Mouse (Mus musculus) layer of hippocampus, adult 18-20 months (tissue): ENCODE data around the gene Ctsl. TPM values are rescaled to one million over a fixed set of nuclear protein-coding genes. Genes with fewer than 3 reads are reported as not detected.

Source experiments
- DNase-seq, 2 experiments: peaks; one replicate each; pipeline ENCODE4 v3.0.0; 2022; ENCODE audit warnings: low spot score in 2 of 2
- long read RNA-seq: library from polyadenylated mRNA; stranded (forward); transcript quantifications from one replicate; pipeline ENCODE4 v2.0.0, GENCODE M21; 2021
- total RNA-seq, 2 experiments: library from RNA; stranded (reverse); gene quantifications; 2 replicates each; pipeline ENCODE4 v1.2.3; 2021

Ctsl gene
- total RNA-seq = 100 to 1,000 TPM in 1 of 2 experiments, 10 to 100 TPM in 1; 94.1 to 102 TPM
- long read RNA-seq, transcript Ctsl-201 (8 exons, 1,971 nt) = major isoform, 57 of 59 reads
- long read RNA-seq, partial matches to known transcripts = 0 of 59 reads
- long read RNA-seq, other reads (novel, unspliced or antisense) = 2 of 59 reads

- peak; percentile 88 to 93 for DNase-seq
Measured at GRCm38 (mm10) chr13:64370173-64370940, at the start of gene Ctsl. Gene Ctsl, minus strand, starts transcription at chr13:64370890.

GRCm38 (mm10) chr13:64416955-64417601 lies 46.4 kb upstream of the Ctsl start:
- DNase-seq = no peak

GRCm38 (mm10) chr13:64415659-64416058 lies 45.0 kb upstream of the Ctsl start:
- no peak for DNase-seq

GRCm38 (mm10) chr13:64412752-64413257 lies 42.1 kb upstream of the Ctsl start:
- DNase-seq = no peak

GRCm38 (mm10) chr13:64411282-64411681 lies 40.6 kb upstream of the Ctsl start:
- DNase-seq = no peak

- no peak for DNase-seq
Measured at GRCm38 (mm10) chr13:64410604-64411003, 39.9 kb upstream of the Ctsl start.

GRCm38 (mm10) chr13:64407992-64408391 lies 37.3 kb upstream of the Ctsl start:
- DNase-seq = no peak

- no peak for DNase-seq
Measured at GRCm38 (mm10) chr13:64405550-64405949, 34.9 kb upstream of the Ctsl start.

GRCm38 (mm10) chr13:64403519-64403918 lies 32.8 kb upstream of the Ctsl start:
- no peak for DNase-seq

- DNase-seq = no peak
Measured at GRCm38 (mm10) chr13:64402951-64403460, 32.3 kb upstream of the Ctsl start.

- DNase-seq = no peak
Measured at GRCm38 (mm10) chr13:64402504-64402949, 31.8 kb upstream of the Ctsl start.

GRCm38 (mm10) chr13:64402006-64402405 lies 31.3 kb upstream of the Ctsl start:
- no peak for DNase-seq

GRCm38 (mm10) chr13:64400801-64401361 lies 30.2 kb upstream of the Ctsl start:
- DNase-seq = peak in 1 of 2 experiments; percentile 18

GRCm38 (mm10) chr13:64399906-64400305 lies 29.2 kb upstream of the Ctsl start:
- DNase-seq = no peak

GRCm38 (mm10) chr13:64398065-64398464 lies 27.4 kb upstream of the Ctsl start:
- DNase-seq = no peak

- no peak for DNase-seq
Measured at GRCm38 (mm10) chr13:64396979-64397378, 26.3 kb upstream of the Ctsl start.

- no peak for DNase-seq
Measured at GRCm38 (mm10) chr13:64388415-64388814, 17.7 kb upstream of the Ctsl start.

- no peak for DNase-seq
Measured at GRCm38 (mm10) chr13:64386048-64386447, 15.4 kb upstream of the Ctsl start.

GRCm38 (mm10) chr13:64384937-64385336 lies 14.2 kb upstream of the Ctsl start:
- no peak for DNase-seq

GRCm38 (mm10) chr13:64380251-64380650 lies 9.6 kb upstream of the Ctsl start:
- no peak for DNase-seq

- DNase-seq = no peak
Measured at GRCm38 (mm10) chr13:64378601-64379000, 7.9 kb upstream of the Ctsl start.

- DNase-seq = no peak
Measured at GRCm38 (mm10) chr13:64376472-64376871, 5.8 kb upstream of the Ctsl start.
